Mouse (Mus musculus): Measurements from ENCODE around the gene Actbl2.

Gene Actbl2

GRCm38 (mm10) chr13:111269789-111270335 is 15.0 kb downstream of the Actbl2 start:
- no peak for DNase-seq (ENCODE audit: inconsistent ontology term)

GRCm38 (mm10) chr13:111271868-111272267 is 17.1 kb downstream of the Actbl2 start:
- no peak for DNase-seq (ENCODE audit: inconsistent ontology term)

GRCm38 (mm10) chr13:111286461-111287385 is 31.9 kb downstream of the Actbl2 start:
- peak; percentile 52 for DNase-seq (ENCODE audit: inconsistent ontology term)

- no peak for DNase-seq (ENCODE audit: inconsistent ontology term)
Observed at GRCm38 (mm10) chr13:111291161-111291957, 36.5 kb downstream of the Actbl2 start.

- DNase-seq (ENCODE audit: inconsistent ontology term) = peak; percentile 91
Observed at GRCm38 (mm10) chr13:111291958-111292493, 37.2 kb downstream of the Actbl2 start.

- no peak for DNase-seq (ENCODE audit: inconsistent ontology term)
Observed at GRCm38 (mm10) chr13:111293478-111293877, 38.7 kb downstream of the Actbl2 start.

- peak; percentile 22 for DNase-seq (ENCODE audit: inconsistent ontology term)
Observed at GRCm38 (mm10) chr13:111294965-111295494, 40.2 kb downstream of the Actbl2 start.

GRCm38 (mm10) chr13:111296029-111296428 is 41.2 kb downstream of the Actbl2 start:
- no peak for DNase-seq (ENCODE audit: inconsistent ontology term)

- no peak for DNase-seq (ENCODE audit: inconsistent ontology term)
Observed at GRCm38 (mm10) chr13:111297614-111298013, 42.8 kb downstream of the Actbl2 start.

- no peak for DNase-seq (ENCODE audit: inconsistent ontology term)
Observed at GRCm38 (mm10) chr13:111299145-111299713, 44.4 kb downstream of the Actbl2 start.

- no peak for DNase-seq (ENCODE audit: inconsistent ontology term)
Observed at GRCm38 (mm10) chr13:111300846-111301245, 46.0 kb downstream of the Actbl2 start.

- DNase-seq (ENCODE audit: inconsistent ontology term) = no peak
Observed at GRCm38 (mm10) chr13:111301431-111301830, 46.6 kb downstream of the Actbl2 start.

- DNase-seq (ENCODE audit: inconsistent ontology term) = no peak
Observed at GRCm38 (mm10) chr13:111304194-111304593, 49.4 kb downstream of the Actbl2 start.

- no peak for DNase-seq (ENCODE audit: inconsistent ontology term)
Observed at GRCm38 (mm10) chr13:111304736-111305135, 49.9 kb downstream of the Actbl2 start.

All from Muller cell, postnatal 12 days (primary cell).